Mouse (Mus musculus) ES-Bruce4 (cell line): ENCODE results near the gene Cacna1a. TPM values are rescaled to one million over a fixed set of nuclear protein-coding genes. Genes with fewer than 3 reads are reported as not detected.

Experiments used
- H3K27ac ChIP-seq: 2 replicates; pipeline ENCODE4 v1.5.1; 2012; ENCODE audit warnings: low read length, inconsistent platforms; ENCODE audit not compliant: insufficient read depth
- H3K27me3 ChIP-seq: 2 replicates; pipeline ENCODE4 v1.6.1; 2012; ENCODE audit warnings: mild to moderate bottlenecking, low read length, inconsistent platforms; ENCODE audit not compliant: control insufficient read depth, poor library complexity, insufficient read depth, severe bottlenecking
- H3K36me3 ChIP-seq: 2 replicates; pipeline ENCODE4 v1.6.1; 2012; ENCODE audit warnings: inconsistent platforms, mild to moderate bottlenecking, low read length, moderate library complexity; ENCODE audit not compliant: control insufficient read depth, poor library complexity, insufficient read depth, severe bottlenecking
- H3K4me1 ChIP-seq: one replicate; pipeline ENCODE4 v1.8.1; 2011; ENCODE audit warnings: low read length; ENCODE audit not compliant: control insufficient read depth, insufficient read depth
- H3K4me3 ChIP-seq: 2 replicates; pipeline ENCODE4 v1.5.1; 2011; ENCODE audit warnings: low read depth, mild to moderate bottlenecking, low read length
- H3K9ac ChIP-seq: 2 replicates; pipeline ENCODE4 v1.6.1; 2012; ENCODE audit warnings: low read depth, mild to moderate bottlenecking, inconsistent platforms; ENCODE audit not compliant: poor library complexity, severe bottlenecking
- H3K9me3 ChIP-seq: replicated peaks from 2 replicates; pipeline ENCODE4 v1.6.1; 2012; ENCODE audit warnings: mild to moderate bottlenecking, low read length, inconsistent platforms; ENCODE audit not compliant: control insufficient read depth, poor library complexity, insufficient read depth, severe bottlenecking
- CTCF ChIP-seq: IDR thresholded peaks from one replicate; pipeline ENCODE4 v1.8.1; 2011; ENCODE audit warnings: low read depth, low read length
- EP300 ChIP-seq: IDR thresholded peaks from 2 replicates; pipeline ENCODE4 v1.6.1; 2011; ENCODE audit warnings: low read depth, low read length; ENCODE audit not compliant: insufficient read depth
- POLR2A ChIP-seq: IDR thresholded peaks from one replicate; pipeline ENCODE4 v1.8.1; 2011; ENCODE audit warnings: low read length; ENCODE audit not compliant: insufficient read depth
- polyA plus RNA-seq: library from polyadenylated mRNA; stranded (reverse); fragments of >200 nt; gene quantifications from 2 replicates; pipeline ENCODE4 v1.2.4, GENCODE M21; 2011; ENCODE audit warnings: low read depth; ENCODE audit not compliant: missing spikeins, insufficient read depth, insufficient read length

The Cacna1a gene
- polyA plus RNA-seq, 1 experiment, result 24.0 TPM

- H3K4me1 ChIP-seq, result peaks cover 5% of the 10 kb centered on the region
- peak; percentile 97 for TF ChIP-seq POLR2A
- peak; percentile 90 for TF ChIP-seq EP300
- no peak for TF ChIP-seq CTCF
- H3K9ac ChIP-seq, result peak overlapping the region; percentile 98
- H3K4me3 ChIP-seq, result peak overlapping the region; percentile 99
- H3K9me3 ChIP-seq, result no peaks in the 10 kb centered on the region
- H3K27ac ChIP-seq, result peak overlapping the region; percentile 100
- peaks cover 17% of the 10 kb centered on the region for H3K36me3 ChIP-seq
- no peaks in the 10 kb centered on the region for H3K27me3 ChIP-seq
These were observed 264.9 kb downstream of the Cacna1a start for GRCm38 (mm10) chr8:84653092-84653631.

DNA sequence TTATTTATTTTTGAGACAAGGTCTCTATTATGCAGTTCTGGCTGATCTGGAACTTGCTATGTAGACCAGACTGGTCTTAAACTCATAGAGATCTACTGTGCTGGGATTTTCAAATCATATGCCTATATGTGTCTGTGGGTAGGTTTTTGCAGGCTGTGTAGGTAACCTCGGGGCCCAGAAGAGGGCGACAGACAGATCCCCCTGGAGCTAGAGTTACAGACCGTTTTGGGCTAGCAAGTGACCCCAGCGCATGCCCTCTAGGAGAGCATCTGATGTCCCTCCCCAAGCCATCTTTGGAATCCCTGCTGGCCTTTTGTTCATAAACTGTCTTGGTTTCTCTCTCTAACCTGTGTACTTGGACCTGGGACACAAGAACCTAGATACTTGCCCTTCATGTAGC lies 266.4 kb downstream of the Cacna1a start:
- peak overlapping the region; percentile 98 for H3K9ac ChIP-seq
- H3K36me3 ChIP-seq, result peaks cover 17% of the 10 kb centered on the region
- peak overlapping the region; percentile 79 for H3K4me3 ChIP-seq
- peak overlapping the region; percentile 98 for H3K27ac ChIP-seq
- TF ChIP-seq EP300 (0 out of 2 replicates have a peak, but pooled peaks have one; percentile 17), CTCF (peak; percentile 57), POLR2A (no peak)
- H3K27me3 ChIP-seq, result no peaks in the 10 kb centered on the region
- H3K4me1 ChIP-seq, result peaks cover 3% of the 10 kb centered on the region
- H3K9me3 ChIP-seq, result no peaks in the 10 kb centered on the region

GRCm38 (mm10) chr8:84655336-84656190 lies 267.3 kb downstream of the Cacna1a start:
- Histone ChIP-seq H3K9ac (peak overlapping the region; percentile 98), H3K4me3 (peak overlapping the region; percentile 90), H3K4me1 (peaks cover 3% of the 10 kb centered on the region), H3K27me3 (no peaks in the 10 kb centered on the region), H3K9me3 (no peaks in the 10 kb centered on the region), H3K36me3 (peaks cover 17% of the 10 kb centered on the region), H3K27ac (peak overlapping the region; percentile 98)
- peak; percentile 84 for TF ChIP-seq EP300
- no peak for TF ChIP-seq CTCF

- Histone ChIP-seq H3K27me3 (no peaks in the 10 kb centered on the region), H3K36me3 (peaks cover 21% of the 10 kb centered on the region), H3K9me3 (no peaks in the 10 kb centered on the region), H3K4me1 (peaks cover 2% of the 10 kb centered on the region), H3K9ac (peak overlapping the region; percentile 98), H3K27ac (peak overlapping the region; percentile 97), H3K4me3 (peak overlapping the region; percentile 90)
- TF ChIP-seq CTCF (no peak), EP300 (no peak), POLR2A (no peak)
These were observed 267.9 kb downstream of the Cacna1a start for GRCm38 (mm10) chr8:84656191-84656525.

DNA sequence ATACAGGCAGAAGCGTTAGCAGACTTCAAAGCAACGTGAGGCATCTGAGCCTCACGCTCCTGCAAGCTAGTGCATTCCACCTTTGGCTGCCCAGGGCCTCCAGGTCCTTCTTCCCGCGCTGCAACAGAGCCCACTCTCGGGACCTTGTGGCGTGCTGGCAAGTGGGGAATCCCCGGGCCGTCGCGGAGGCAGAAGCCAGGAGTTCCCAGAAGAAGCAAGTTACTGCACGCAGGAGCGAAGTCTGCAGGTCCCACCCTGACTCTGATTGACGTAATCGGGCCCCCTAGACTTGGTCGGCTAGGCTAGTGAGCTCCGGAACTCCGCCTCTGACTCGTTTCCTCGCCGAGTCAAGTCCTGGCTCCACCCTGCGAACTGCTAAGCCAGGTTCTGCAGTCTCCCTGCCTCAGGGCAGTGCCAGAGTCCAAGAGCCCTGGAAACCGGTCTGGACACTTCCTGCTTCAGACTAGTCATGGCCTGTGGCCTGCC lies 268.4 kb downstream of the Cacna1a start:
- peak overlapping the region; percentile 98 for H3K9ac ChIP-seq
- no peaks in the 10 kb centered on the region for H3K27me3 ChIP-seq
- H3K4me1 ChIP-seq, result no peaks in the 10 kb centered on the region
- H3K4me3 ChIP-seq, result peak overlapping the region; percentile 90
- H3K36me3 ChIP-seq, result peaks cover 25% of the 10 kb centered on the region
- peak overlapping the region; percentile 97 for H3K27ac ChIP-seq
- no peaks in the 10 kb centered on the region for H3K9me3 ChIP-seq
- TF ChIP-seq EP300 (peak; percentile 86), POLR2A (no peak), CTCF (no peak)

GRCm38 (mm10) chr8:84657203-84657602 lies 269.0 kb downstream of the Cacna1a start:
- Histone ChIP-seq H3K4me3 (peak overlapping the region; percentile 90), H3K27ac (peak overlapping the region; percentile 97), H3K9ac (peak overlapping the region; percentile 98), H3K9me3 (no peaks in the 10 kb centered on the region), H3K27me3 (no peaks in the 10 kb centered on the region), H3K36me3 (peaks cover 28% of the 10 kb centered on the region), H3K4me1 (no peaks in the 10 kb centered on the region)
- TF ChIP-seq POLR2A, result no peak
- TF ChIP-seq CTCF, result no peak
- TF ChIP-seq EP300, result no peak
